Mouse (Mus musculus) heart, embryonic 15.5 days (tissue): ENCODE data around the gene Noxo1. TPM values are rescaled to one million over a fixed set of nuclear protein-coding genes. Genes with fewer than 3 reads are reported as not detected.
A peak's percentile ranks its signal among the peaks of the same experiment; 100 is the strongest.

Source experiments
- ATAC-seq: fragments of 200-750 bp; cut with Nextera tagmentation; replicated peaks from 2 replicates; pipeline ENCODE4 v1.8.0; 2017; ENCODE audit warnings: low read depth, moderate TSS enrichment; ENCODE audit not compliant: insufficient number of reproducible peaks, insufficient read depth, low FRiP score
- H3K27ac ChIP-seq: fragments of 300-500 bp; sonication (generic); 2 replicates; pipeline ENCODE4 v1.5.1; 2015; ENCODE audit warnings: mild to moderate bottlenecking, inconsistent platforms
- H3K27me3 ChIP-seq: fragments of 300-500 bp; sonication (generic); 2 replicates; pipeline ENCODE4 v1.6.1; 2015; ENCODE audit warnings: inconsistent platforms
- H3K36me3 ChIP-seq: fragments of 300-500 bp; sonication (generic); 2 replicates; pipeline ENCODE4 v1.6.1; 2015; ENCODE audit warnings: mild to moderate bottlenecking, inconsistent platforms
- H3K4me1 ChIP-seq: fragments of 300-500 bp; sonication (generic); replicated peaks from 2 replicates; pipeline ENCODE4 v1.6.1; 2015; ENCODE audit warnings: inconsistent platforms
- H3K4me2 ChIP-seq: fragments of 300-500 bp; sonication (generic); 2 replicates; pipeline ENCODE4 v1.6.1; 2015; ENCODE audit warnings: inconsistent platforms, mild to moderate bottlenecking, moderate library complexity
- H3K4me3 ChIP-seq: fragments of 300-500 bp; sonication (generic); 2 replicates; pipeline ENCODE4 v1.5.1; 2015; ENCODE audit warnings: mild to moderate bottlenecking, inconsistent platforms
- H3K9ac ChIP-seq: fragments of 300-500 bp; sonication (generic); 2 replicates; pipeline ENCODE4 v1.6.1; 2015; ENCODE audit warnings: mild to moderate bottlenecking, inconsistent platforms
- H3K9me3 ChIP-seq: fragments of 300-500 bp; sonication (generic); replicated peaks from 2 replicates; pipeline ENCODE4 v1.6.1; 2016; ENCODE audit warnings: inconsistent platforms
- WGBS: fragments of 180-500 bp; shearing (Covaris S2); methylation state at CpG from one replicate; pipeline ENCODE4 v1.1.7; 2015; ENCODE audit warnings: mixed read lengths; 5-methylcytosine and 5-hydroxymethylcytosine counted together
- polyA plus RNA-seq: library from polyadenylated mRNA; unstranded; fragments of >200 nt; fragmentation: Nextera tagmentation; extraction: Ambion mirVana; gene quantifications from 2 replicates; pipeline ENCODE4 v1.2.1, GENCODE M21; 2015

Noxo1 gene
- polyA plus RNA-seq: 0.94 and 1.3 TPM in 2 replicates

DNA sequence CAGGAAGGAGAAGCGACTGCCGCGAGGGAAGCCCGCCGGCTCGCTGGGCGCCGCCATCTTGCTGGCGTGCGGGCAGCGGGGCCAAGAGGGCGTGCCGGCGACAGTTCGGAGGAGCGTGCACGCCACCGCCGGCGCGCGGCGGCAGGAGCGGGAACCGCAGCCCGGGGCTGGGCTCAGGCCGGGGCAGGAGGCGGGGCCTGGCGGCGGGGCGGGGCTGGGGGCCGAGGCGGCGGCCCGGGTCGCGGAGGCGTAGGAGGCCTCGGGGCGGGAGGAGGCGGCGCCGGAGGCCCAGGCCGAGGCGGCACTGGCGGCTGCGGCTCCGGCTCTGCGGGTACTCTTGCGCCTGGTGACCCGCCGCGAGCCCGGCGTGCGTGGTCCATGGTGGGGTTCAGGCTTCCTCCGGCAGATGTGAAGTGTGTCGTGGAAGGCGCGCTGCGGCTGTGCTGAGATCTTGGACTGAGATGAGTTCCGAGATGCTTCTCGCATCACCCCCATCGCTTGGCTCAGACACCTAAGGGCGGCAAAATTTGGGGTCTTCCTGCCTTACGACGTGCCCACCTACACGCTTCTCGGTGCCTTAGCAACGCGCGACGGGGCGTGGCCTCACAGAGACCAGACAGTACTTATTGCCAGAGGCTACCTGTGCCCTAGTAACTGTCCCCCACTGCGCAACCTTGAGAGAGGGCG, at the start of gene Noxo1, which contains the start of gene Gfer:
Noxo1 (plus strand) TSS at position 224 of the 687 bp plus-strand sequence.
Gfer (minus strand) TSS at position 146 of the 687 bp plus-strand sequence.
- H3K9ac ChIP-seq: peak within 1 kb of the TSS; percentile 76
- peaks cover 21% of the 10 kb centered on the region for H3K4me1 ChIP-seq
- under 1% methylated on average over 62 of the region's 76 CpGs for WGBS
- ATAC-seq: peak; percentile 94
- H3K27me3 ChIP-seq: peaks cover under 1% of the 10 kb centered on the region; the same call in 1 of the 2 replicates
- peak within 1 kb of the TSS; percentile 92 for H3K4me2 ChIP-seq
- H3K4me3 ChIP-seq: peak within 1 kb of the TSS; percentile 76
- peak within 1 kb of the TSS; percentile 81 for H3K27ac ChIP-seq
- no peaks in the 10 kb centered on the region for H3K9me3 ChIP-seq
- H3K36me3 ChIP-seq: peaks cover 24% of the 10 kb centered on the region

DNA sequence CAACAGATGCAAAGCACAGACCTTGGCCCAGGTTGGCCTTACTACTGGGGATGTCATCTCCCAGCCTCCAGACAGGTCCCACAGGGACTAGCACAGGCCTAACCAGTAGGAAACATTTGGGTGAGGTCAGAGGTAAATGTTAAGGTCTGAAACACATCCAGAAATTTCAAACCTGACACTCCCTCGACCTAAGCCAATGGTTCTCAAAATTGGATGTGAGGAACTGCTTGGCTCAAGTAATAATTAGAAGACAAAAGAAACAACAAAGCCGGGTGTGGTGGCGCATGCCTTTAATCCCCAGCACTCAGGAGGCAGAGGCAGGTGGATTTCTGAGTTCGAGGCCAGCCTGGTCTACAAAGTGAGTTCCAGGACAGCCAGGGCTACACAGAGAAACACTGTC, 49.7 kb upstream of the Noxo1 start:
- peak overlapping the region; percentile 70 for H3K27ac ChIP-seq

GRCm38 (mm10) chr17:24647493-24647892, 48.5 kb upstream of the Noxo1 start:
- H3K27me3 ChIP-seq: 0 out of 2 replicates have a peak, but pooled peaks cover 13% of the 10 kb centered on the region
- peak overlapping the region; percentile 96 for H3K4me2 ChIP-seq
- ATAC-seq: no peak
- H3K9ac ChIP-seq: 0 out of 2 replicates have a peak overlapping the region, but pooled peaks have one; percentile 6
- H3K27ac ChIP-seq: peak overlapping the region; percentile 70
- 69% methylated on average over 11 of the region's 11 CpGs for WGBS
- no peaks in the 10 kb centered on the region for H3K36me3 ChIP-seq
- H3K4me3 ChIP-seq: peak overlapping the region; percentile 29
- peaks cover 57% of the 10 kb centered on the region for H3K4me1 ChIP-seq
- no peaks in the 10 kb centered on the region for H3K9me3 ChIP-seq

More for the DNA sequence above, 49.7 kb upstream of the Noxo1 start:
- no peak for ATAC-seq
- WGBS: 76% methylated on average over 4 of the region's 4 CpGs
- Histone ChIP-seq H3K4me3 (no peak overlapping the region), H3K9me3 (no peaks in the 10 kb centered on the region), H3K9ac (no peak overlapping the region), H3K4me2 (no peak overlapping the region), H3K36me3 (no peaks in the 10 kb centered on the region), H3K4me1 (peaks cover 57% of the 10 kb centered on the region), H3K27me3 (0 out of 2 replicates have a peak, but pooled peaks cover 13% of the 10 kb centered on the region)

DNA sequence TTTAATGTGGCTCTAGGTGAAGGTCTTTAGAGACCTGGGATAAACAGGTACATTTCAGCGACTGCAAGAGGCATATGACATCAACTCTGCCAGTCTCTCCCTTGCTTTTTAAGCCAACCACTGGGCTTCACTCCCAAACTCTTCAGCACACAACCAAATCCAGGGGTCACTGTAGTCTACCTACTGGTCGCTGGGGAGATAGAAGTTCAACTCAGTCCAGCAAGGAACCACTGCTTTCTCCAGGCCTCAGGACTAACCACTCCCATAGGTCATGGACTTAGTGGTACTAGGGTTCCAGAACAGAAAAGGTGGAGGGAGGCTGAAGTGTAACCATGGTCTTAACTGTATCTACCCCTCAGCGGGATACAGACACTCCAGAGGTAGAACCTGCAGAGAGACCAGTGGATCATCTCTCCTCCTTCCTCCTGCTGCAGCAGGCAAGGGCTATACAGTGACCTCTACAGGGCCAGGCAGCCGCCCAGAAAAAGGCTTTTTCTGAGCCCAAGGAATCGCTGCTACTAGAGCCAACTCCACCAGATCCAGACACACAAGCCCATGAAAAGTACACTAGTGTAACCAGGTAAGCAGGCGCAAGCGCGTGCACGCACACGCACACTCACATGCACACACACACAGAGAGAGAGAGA, 47.2 kb upstream of the Noxo1 start:
- H3K9me3 ChIP-seq: no peaks in the 10 kb centered on the region
- WGBS: 70% methylated on average over 10 of the region's 10 CpGs
- peak overlapping the region; percentile 70 for H3K27ac ChIP-seq
- peak overlapping the region; percentile 96 for H3K4me2 ChIP-seq
- H3K36me3 ChIP-seq: no peaks in the 10 kb centered on the region
- H3K4me1 ChIP-seq: peaks cover 54% of the 10 kb centered on the region
- H3K27me3 ChIP-seq: 0 out of 2 replicates have a peak, but pooled peaks cover 13% of the 10 kb centered on the region
- H3K9ac ChIP-seq: peak overlapping the region; percentile 76
- no peak for ATAC-seq
- H3K4me3 ChIP-seq: peak overlapping the region; percentile 73

- Histone ChIP-seq H3K27me3 (0 out of 2 replicates have a peak, but pooled peaks cover 13% of the 10 kb centered on the region), H3K9me3 (no peaks in the 10 kb centered on the region), H3K4me3 (peak overlapping the region; percentile 73), H3K4me2 (peak overlapping the region; percentile 96), H3K27ac (peak overlapping the region; percentile 70), H3K36me3 (no peaks in the 10 kb centered on the region), H3K9ac (peak overlapping the region; percentile 76), H3K4me1 (peaks cover 47% of the 10 kb centered on the region)
- WGBS: 1% methylated on average over 35 of the region's 35 CpGs
- ATAC-seq: peak; percentile 44
Observed at GRCm38 (mm10) chr17:24649581-24650069, 46.4 kb upstream of the Noxo1 start.

DNA sequence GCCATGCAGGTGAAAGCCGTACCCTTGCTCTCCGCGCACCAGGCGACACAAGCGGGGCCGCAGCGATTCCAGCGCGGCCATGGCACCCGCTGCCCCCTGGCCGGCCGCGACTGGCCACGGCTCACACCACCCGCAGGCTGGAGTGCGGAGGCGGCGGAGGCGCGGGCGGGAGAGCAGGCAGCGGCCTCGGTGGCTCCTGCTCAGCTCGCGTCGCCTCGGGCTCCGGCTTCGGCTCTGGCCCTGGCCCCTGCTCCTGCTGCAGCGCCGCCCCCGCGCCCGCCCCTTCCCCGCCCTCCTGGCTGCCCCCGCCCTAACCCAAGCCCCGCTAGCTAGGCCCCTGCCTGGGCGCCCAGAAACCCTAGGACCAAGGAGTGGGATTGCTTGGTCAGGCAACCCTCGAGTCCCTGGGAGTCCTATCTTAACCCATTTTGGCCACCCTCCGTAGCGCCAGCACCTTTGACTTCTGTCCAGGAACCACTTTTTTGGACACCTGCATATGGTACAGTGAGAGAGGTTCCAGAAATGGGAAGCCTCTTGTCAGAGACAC, 45.9 kb upstream of the Noxo1 start, which contains the start of gene Slc9a3r2:
Slc9a3r2 (minus strand) TSS at position 258 of the 547 bp plus-strand sequence.
- Histone ChIP-seq H3K36me3 (no peaks in the 10 kb centered on the region), H3K27ac (peak within 1 kb of the TSS; percentile 70), H3K4me2 (peak within 1 kb of the TSS; percentile 96), H3K4me3 (peak within 1 kb of the TSS; percentile 73), H3K9me3 (no peaks in the 10 kb centered on the region), H3K27me3 (peaks cover 13% of the 10 kb centered on the region; the same call in 1 of the 2 replicates), H3K4me1 (peaks cover 42% of the 10 kb centered on the region), H3K9ac (peak within 1 kb of the TSS; percentile 76)
- WGBS: 1% methylated on average over 30 of the region's 41 CpGs
- peak; percentile 72 for ATAC-seq

GRCm38 (mm10) chr17:24650766-24651165, 45.3 kb upstream of the Noxo1 start:
- Histone ChIP-seq H3K9ac (no peak overlapping the region), H3K27me3 (peaks cover 13% of the 10 kb centered on the region; the same call in 1 of the 2 replicates), H3K4me1 (peaks cover 36% of the 10 kb centered on the region), H3K9me3 (no peaks in the 10 kb centered on the region), H3K4me2 (peak overlapping the region; percentile 96; the same call in 1 of the 2 replicates), H3K4me3 (no peak overlapping the region), H3K36me3 (no peaks in the 10 kb centered on the region), H3K27ac (no peak overlapping the region)
- ATAC-seq: no peak
- WGBS: 82% methylated on average over 4 of the region's 4 CpGs

- Histone ChIP-seq H3K27me3 (peaks cover 22% of the 10 kb centered on the region), H3K4me2 (no peak overlapping the region), H3K27ac (no peak overlapping the region), H3K4me1 (peaks cover 28% of the 10 kb centered on the region), H3K4me3 (no peak overlapping the region), H3K9me3 (no peaks in the 10 kb centered on the region), H3K36me3 (no peaks in the 10 kb centered on the region), H3K9ac (no peak overlapping the region)
- WGBS: 48% methylated on average over 3 of the region's 3 CpGs
- ATAC-seq: no peak
Observed at GRCm38 (mm10) chr17:24651835-24652234, 44.2 kb upstream of the Noxo1 start.

DNA sequence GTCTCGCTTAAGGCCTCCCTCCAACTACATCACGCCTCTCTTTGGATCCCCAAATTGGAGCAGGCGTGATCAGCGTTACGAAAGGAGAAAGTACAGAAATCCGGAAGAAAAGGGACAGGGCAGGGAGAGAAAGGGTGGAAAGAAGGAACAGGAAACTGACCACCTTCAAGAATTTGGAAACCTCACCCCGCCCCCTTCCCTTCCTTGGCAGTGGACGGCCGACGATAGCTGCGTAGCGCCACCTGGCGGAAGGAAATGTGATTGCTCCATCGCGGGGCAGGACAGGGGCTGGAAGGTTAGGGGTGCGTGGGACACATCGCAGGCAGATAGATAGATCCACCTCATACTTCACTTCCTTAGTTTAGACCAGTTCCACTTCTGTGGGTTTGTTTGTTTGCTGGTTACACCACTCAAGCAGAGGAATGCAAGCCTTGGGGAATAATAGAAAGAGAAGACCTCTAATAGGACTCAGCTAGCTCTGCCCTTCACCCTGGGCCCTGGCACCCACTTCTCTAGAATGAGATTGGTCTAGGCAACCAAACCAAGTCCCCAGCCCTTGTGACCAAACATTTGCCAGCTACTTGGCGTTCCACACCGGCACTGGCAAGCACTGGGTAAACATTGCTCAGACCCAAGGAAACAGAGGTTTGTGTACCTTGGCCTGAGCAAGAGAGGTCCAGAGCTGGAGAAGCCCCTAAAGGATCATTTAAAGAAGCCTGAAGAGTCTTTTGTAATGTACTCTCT, 41.9 kb upstream of the Noxo1 start:
- Histone ChIP-seq H3K27ac (no peak overlapping the region; the same call in 1 of the 2 replicates), H3K4me1 (peaks cover 27% of the 10 kb centered on the region), H3K4me2 (peak overlapping the region; percentile 61), H3K9ac (peak overlapping the region; percentile 25; the same call in 1 of the 2 replicates), H3K36me3 (no peaks in the 10 kb centered on the region), H3K4me3 (peak overlapping the region; percentile 36), H3K9me3 (no peaks in the 10 kb centered on the region), H3K27me3 (peaks cover 35% of the 10 kb centered on the region)
- 5% methylated on average over 19 of the region's 19 CpGs for WGBS
- ATAC-seq: no peak

GRCm38 (mm10) chr17:24654969-24655368, 41.1 kb upstream of the Noxo1 start:
- no peak for ATAC-seq
- Histone ChIP-seq H3K4me3 (no peak overlapping the region), H3K27ac (no peak overlapping the region), H3K4me2 (no peak overlapping the region), H3K36me3 (no peaks in the 10 kb centered on the region), H3K9ac (no peak overlapping the region), H3K27me3 (peaks cover 42% of the 10 kb centered on the region), H3K9me3 (no peaks in the 10 kb centered on the region), H3K4me1 (peaks cover 20% of the 10 kb centered on the region)
- 72% methylated on average over 4 of the region's 4 CpGs for WGBS
